Mouse (Mus musculus) liver, embryonic 11.5 days (tissue): ENCODE data around the gene Mab21l2. TPM values are rescaled to one million over a fixed set of nuclear protein-coding genes. Genes with fewer than 3 reads are reported as not detected.

Experiments
- ATAC-seq: fragments of 200-750 bp; cut with Nextera tagmentation; replicated peaks from 2 replicates; pipeline ENCODE4 v1.8.0; 2017; ENCODE audit warnings: moderate number of reproducible peaks, mild to moderate bottlenecking, moderate TSS enrichment, moderate library complexity; ENCODE audit not compliant: low FRiP score
- DNase-seq: peaks from one replicate; pipeline ENCODE4 v3.0.0-alpha.2; 2017; ENCODE audit warnings: low spot score
- H3K27ac ChIP-seq: fragments of 300-500 bp; sonication (generic); 2 replicates; pipeline ENCODE4 v1.5.1; 2014; ENCODE audit warnings: mild to moderate bottlenecking, low read depth, low read length, control low read depth
- H3K27me3 ChIP-seq: fragments of 300-500 bp; sonication (generic); replicated peaks from 2 replicates; pipeline ENCODE4 v1.6.1; 2014; ENCODE audit warnings: low read length, mixed read lengths; ENCODE audit not compliant: control insufficient read depth, insufficient read depth
- H3K36me3 ChIP-seq: fragments of 300-500 bp; sonication (generic); 2 replicates; pipeline ENCODE4 v1.6.1; 2014; ENCODE audit warnings: mild to moderate bottlenecking, low read length, moderate library complexity, mixed read lengths; ENCODE audit not compliant: control insufficient read depth, insufficient read depth
- H3K4me1 ChIP-seq: fragments of 300-500 bp; sonication (generic); replicated peaks from 2 replicates; pipeline ENCODE4 v1.6.1; 2014; ENCODE audit warnings: low read length, mixed read lengths; ENCODE audit not compliant: control insufficient read depth, insufficient read depth
- H3K4me2 ChIP-seq: fragments of 300-500 bp; sonication (generic); 2 replicates; pipeline ENCODE4 v1.6.1; 2014; ENCODE audit warnings: mild to moderate bottlenecking, control low read depth, moderate library complexity
- H3K4me3 ChIP-seq: fragments of 300-500 bp; sonication (generic); 2 replicates; pipeline ENCODE4 v1.5.1; 2014; ENCODE audit warnings: low read depth, low read length, control low read depth
- H3K9ac ChIP-seq: fragments of 300-500 bp; sonication (generic); 2 replicates; pipeline ENCODE4 v1.6.1; 2014; ENCODE audit warnings: low read depth, low read length, control low read depth
- H3K9me3 ChIP-seq: fragments of 300-500 bp; sonication (generic); 2 replicates; pipeline ENCODE4 v1.6.1; 2016; ENCODE audit warnings: low read length, inconsistent platforms, mixed read lengths; ENCODE audit not compliant: control insufficient read depth
- WGBS: fragments of 180-500 bp; shearing (Covaris S2); extraction: QIAGEN DNeasy Blood & Tissue Kit; methylation state at CpG from one replicate; pipeline ENCODE4 v1.1.7; 2014; 5-methylcytosine and 5-hydroxymethylcytosine counted together
- polyA plus RNA-seq: library from polyadenylated mRNA; unstranded; fragments of >200 nt; fragmentation: Nextera tagmentation; extraction: Ambion mirVana; gene quantifications from 2 replicates; pipeline ENCODE4 v1.2.1, GENCODE M21; 2014

Gene Mab21l2
- polyA plus RNA-seq, 1 experiment from 2014 or later, result 19.4 TPM

DNA sequence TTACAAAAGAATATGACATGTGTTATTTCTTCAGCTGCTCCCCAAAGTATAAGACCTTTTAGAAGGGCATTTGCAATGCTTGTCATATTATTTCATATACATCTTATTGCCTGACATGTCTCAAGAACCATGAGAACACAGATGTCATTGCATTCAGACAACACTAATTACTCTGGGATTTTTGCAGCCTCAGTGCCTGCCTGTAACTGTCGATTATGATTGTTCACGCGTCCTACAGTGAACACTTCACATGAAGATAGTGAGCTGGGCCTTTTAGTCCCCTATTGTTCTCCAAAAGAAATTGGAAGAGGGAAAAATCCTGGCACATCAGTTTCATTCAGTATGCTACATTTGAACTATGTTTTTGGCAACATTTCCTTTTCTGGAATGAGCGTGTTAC lies 11.2 kb upstream of the Mab21l2 start:
- Histone ChIP-seq H3K4me1 (peaks cover 6% of the 10 kb centered on the region; the same call in 1 of the 2 replicates), H3K9me3 (no peaks in the 10 kb centered on the region), H3K27ac (no peak overlapping the region), H3K4me2 (no peak overlapping the region), H3K4me3 (no peak overlapping the region), H3K9ac (no peak overlapping the region), H3K27me3 (no peaks in the 10 kb centered on the region), H3K36me3 (no peaks in the 10 kb centered on the region)
- ATAC-seq (no peak), DNase-seq (no peak)
- WGBS, result 85% methylated on average over 4 of the region's 4 CpGs

DNA sequence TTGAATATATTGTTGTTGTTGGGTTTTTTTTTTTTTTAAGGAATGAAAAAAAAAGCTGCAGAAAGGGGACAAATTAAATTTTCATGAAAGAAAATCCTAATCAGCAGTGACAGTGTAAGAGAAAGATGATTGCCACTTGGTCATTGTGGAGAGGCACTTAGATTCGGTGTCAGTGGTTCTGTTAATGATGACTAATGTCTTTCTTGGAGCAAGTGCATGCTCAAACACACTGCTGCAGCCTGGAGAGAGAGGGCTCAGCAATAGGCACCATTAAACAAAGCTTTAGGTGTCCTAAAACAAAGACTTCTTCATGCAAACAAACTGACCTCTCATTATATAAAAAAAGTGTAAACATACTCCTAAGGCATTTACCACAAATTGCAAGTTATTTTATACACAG lies 10.5 kb upstream of the Mab21l2 start:
- no peak for ATAC-seq
- no peaks in the 10 kb centered on the region for H3K9me3 ChIP-seq
- peaks cover 6% of the 10 kb centered on the region; the same call in 1 of the 2 replicates for H3K4me1 ChIP-seq
- H3K4me2 ChIP-seq, result no peak overlapping the region
- no peak for DNase-seq
- H3K27me3 ChIP-seq, result no peaks in the 10 kb centered on the region
- no peaks in the 10 kb centered on the region for H3K36me3 ChIP-seq
- no peak overlapping the region for H3K9ac ChIP-seq
- no peak overlapping the region for H3K27ac ChIP-seq
- no peak overlapping the region for H3K4me3 ChIP-seq
- 31% methylated on average over 1 of the region's 1 CpGs for WGBS

- Histone ChIP-seq H3K4me3 (no peak overlapping the region), H3K27ac (no peak overlapping the region), H3K9ac (no peak overlapping the region), H3K4me1 (peaks cover 9% of the 10 kb centered on the region; the same call in 1 of the 2 replicates), H3K4me2 (no peak overlapping the region), H3K27me3 (peaks cover 43% of the 10 kb centered on the region), H3K36me3 (no peaks in the 10 kb centered on the region), H3K9me3 (no peaks in the 10 kb centered on the region)
- no peak for DNase-seq
- no peak for ATAC-seq
- 53% methylated on average over 5 of the region's 5 CpGs for WGBS
Observed at GRCm38 (mm10) chr3:86552170-86552569, 3.7 kb upstream of the Mab21l2 start.

- peak overlapping the region; percentile 39; the same call in 1 of the 2 replicates for H3K4me2 ChIP-seq
- WGBS, result 27% methylated on average over 8 of the region's 8 CpGs
- H3K27ac ChIP-seq, result no peak overlapping the region
- peaks cover 13% of the 10 kb centered on the region for H3K4me1 ChIP-seq
- no peak overlapping the region for H3K4me3 ChIP-seq
- H3K27me3 ChIP-seq, result peaks cover 53% of the 10 kb centered on the region
- H3K9ac ChIP-seq, result no peak overlapping the region
- H3K36me3 ChIP-seq, result no peaks in the 10 kb centered on the region
- no peak for DNase-seq
- ATAC-seq, result no peak
- no peaks in the 10 kb centered on the region for H3K9me3 ChIP-seq
Observed at GRCm38 (mm10) chr3:86551011-86551728, 2.7 kb upstream of the Mab21l2 start.

DNA sequence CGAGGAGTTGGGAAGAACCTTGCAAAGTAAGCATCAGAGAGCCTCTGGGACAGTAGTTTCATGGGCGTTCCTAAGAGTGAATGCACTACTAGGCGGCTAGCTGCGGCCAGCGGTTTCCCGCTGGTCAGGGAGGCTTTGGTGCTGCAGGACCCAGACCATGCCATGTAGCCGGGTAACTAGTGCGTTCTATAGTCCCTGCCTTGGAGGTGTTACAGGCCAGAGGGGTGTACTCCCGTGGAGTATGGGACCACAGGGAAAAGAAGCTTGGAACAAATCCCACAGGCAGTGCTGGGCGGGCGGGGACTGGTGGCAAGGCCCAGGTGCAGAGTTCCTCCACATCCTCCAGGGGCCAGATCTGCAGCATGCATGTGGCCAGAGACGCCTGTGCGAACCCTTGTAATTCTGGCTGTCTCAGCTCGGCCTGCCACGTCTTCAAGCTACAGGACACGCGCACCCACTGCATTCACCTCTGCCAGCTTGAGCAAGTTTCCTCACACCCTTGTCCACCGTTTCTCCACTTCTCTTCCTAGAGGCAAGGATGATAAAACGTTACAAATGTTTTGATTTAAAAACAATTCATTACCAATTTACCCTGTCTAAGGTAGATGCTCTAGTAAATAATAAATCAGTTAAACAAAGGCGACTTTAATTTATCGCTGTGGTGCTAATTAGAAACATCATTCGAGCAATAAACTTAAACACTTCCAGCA lies 2.0 kb upstream of the Mab21l2 start:
- Histone ChIP-seq H3K36me3 (no peaks in the 10 kb centered on the region), H3K27me3 (peaks cover 57% of the 10 kb centered on the region), H3K4me1 (peaks cover 13% of the 10 kb centered on the region), H3K4me3 (peak overlapping the region; percentile 21; the same call in 1 of the 2 replicates), H3K27ac (no peak overlapping the region), H3K9ac (no peak overlapping the region), H3K4me2 (peak overlapping the region; percentile 39), H3K9me3 (no peaks in the 10 kb centered on the region)
- peak; percentile 49 for DNase-seq
- WGBS, result 9% methylated on average over 22 of the region's 22 CpGs
- ATAC-seq, result peak; percentile 42; the same call in 1 of the 2 replicates

DNA sequence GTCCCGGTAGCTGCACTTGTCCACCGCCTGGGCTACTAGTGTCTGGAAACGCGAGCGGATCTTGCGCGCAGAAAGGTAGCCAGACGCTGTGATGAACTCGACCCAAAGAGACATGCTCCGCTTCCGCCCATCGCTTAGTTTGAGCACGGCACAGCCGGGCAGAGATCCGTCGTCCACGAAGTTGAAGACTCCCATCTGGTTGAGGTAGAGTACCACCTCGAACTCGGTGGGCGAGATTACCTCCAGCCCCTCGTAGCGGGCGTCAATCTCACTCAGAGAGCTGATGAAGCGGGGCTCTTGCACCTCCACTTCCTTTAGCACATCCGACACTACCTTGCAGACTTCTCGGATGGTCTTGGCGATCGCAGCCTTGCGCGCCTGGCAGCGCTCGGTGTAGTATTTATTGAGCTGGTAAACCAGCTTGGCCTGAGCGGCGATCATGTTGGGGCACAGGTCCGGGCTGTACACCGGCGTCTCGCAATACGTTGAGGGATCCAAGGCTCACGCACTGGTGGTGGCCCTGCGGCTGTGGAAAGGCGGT lies 1.1 kb downstream of the Mab21l2 start:
- Histone ChIP-seq H3K4me1 (peaks cover 13% of the 10 kb centered on the region), H3K27ac (peak overlapping the region; percentile 64), H3K9ac (peak overlapping the region; percentile 52), H3K27me3 (peaks cover 57% of the 10 kb centered on the region), H3K36me3 (no peaks in the 10 kb centered on the region), H3K4me2 (peak overlapping the region; percentile 80), H3K4me3 (peak overlapping the region; percentile 55), H3K9me3 (no peaks in the 10 kb centered on the region)
- WGBS, result under 1% methylated on average over 42 of the region's 42 CpGs
- peak; percentile 22; the same call in 1 of the 2 replicates for ATAC-seq
- no peak for DNase-seq

- Histone ChIP-seq H3K36me3 (no peaks in the 10 kb centered on the region), H3K4me1 (peaks cover 13% of the 10 kb centered on the region), H3K4me2 (peak overlapping the region; percentile 80), H3K27me3 (peaks cover 56% of the 10 kb centered on the region), H3K4me3 (peak overlapping the region; percentile 55), H3K9ac (peak overlapping the region; percentile 52), H3K27ac (peak overlapping the region; percentile 64), H3K9me3 (no peaks in the 10 kb centered on the region)
- DNase-seq, result peak; percentile 69
- peak; percentile 51; the same call in 1 of the 2 replicates for ATAC-seq
- under 1% methylated on average over 45 of the region's 45 CpGs for WGBS
Observed at GRCm38 (mm10) chr3:86546471-86547250, 1.8 kb downstream of the Mab21l2 start.

DNA sequence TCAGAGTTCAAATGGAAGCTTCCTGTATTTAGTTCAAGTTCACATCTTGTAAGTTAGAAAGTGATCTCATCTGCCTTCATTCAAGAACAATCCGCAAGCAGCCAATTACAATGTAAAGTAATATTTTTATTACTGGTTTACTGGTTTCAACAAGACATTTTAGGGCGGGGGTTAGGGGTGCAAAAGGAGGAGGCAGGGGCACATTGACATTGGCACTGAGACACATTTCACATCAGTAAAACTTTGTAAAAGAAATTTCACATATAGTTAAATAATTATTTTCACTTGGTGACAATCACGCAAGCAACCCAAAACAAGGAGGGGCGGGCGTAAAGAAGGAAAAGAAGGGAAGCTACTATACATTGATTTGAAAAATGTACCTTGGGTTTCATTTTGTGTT lies 2.5 kb downstream of the Mab21l2 start:
- peak overlapping the region; percentile 55 for H3K4me3 ChIP-seq
- H3K9ac ChIP-seq, result no peak overlapping the region; the same call in 1 of the 2 replicates
- 28% methylated on average over 5 of the region's 5 CpGs for WGBS
- H3K36me3 ChIP-seq, result no peaks in the 10 kb centered on the region
- H3K27ac ChIP-seq, result peak overlapping the region; percentile 64; the same call in 1 of the 2 replicates
- peaks cover 13% of the 10 kb centered on the region for H3K4me1 ChIP-seq
- no peaks in the 10 kb centered on the region for H3K9me3 ChIP-seq
- ATAC-seq (no peak), DNase-seq (no peak)
- peaks cover 48% of the 10 kb centered on the region for H3K27me3 ChIP-seq
- peak overlapping the region; percentile 80 for H3K4me2 ChIP-seq
